Mouse (Mus musculus) spleen, postnatal 10 days (tissue): ENCODE data around the gene Spry2.

ENCODE experiments used
- DNase-seq, 2 experiments: peaks; one replicate each; pipeline ENCODE4 v3.0.0; 2021 to 2022; ENCODE audit warnings: low spot score in 2 of 2

The Spry2 gene

GRCm38 (mm10) chr14:105892941-105893622, 3.5 kb downstream of the Spry2 start:
- DNase-seq: no peak

- DNase-seq: no peak
These were observed 5.9 kb downstream of the Spry2 start for GRCm38 (mm10) chr14:105890516-105891231.

- no peak for DNase-seq
These were observed 9.8 kb downstream of the Spry2 start for GRCm38 (mm10) chr14:105886643-105887374.

- no peak for DNase-seq
These were observed 11.4 kb downstream of the Spry2 start for GRCm38 (mm10) chr14:105885249-105885648.

GRCm38 (mm10) chr14:105883215-105883614, 13.4 kb downstream of the Spry2 start:
- DNase-seq: no peak

GRCm38 (mm10) chr14:105878359-105878758, 18.3 kb downstream of the Spry2 start:
- DNase-seq: no peak

GRCm38 (mm10) chr14:105876375-105876774, 20.2 kb downstream of the Spry2 start:
- no peak for DNase-seq

GRCm38 (mm10) chr14:105870370-105870936, 26.2 kb downstream of the Spry2 start:
- DNase-seq: no peak

- no peak for DNase-seq
These were observed 31.2 kb downstream of the Spry2 start for GRCm38 (mm10) chr14:105865381-105865938.

GRCm38 (mm10) chr14:105862199-105862598, 34.4 kb downstream of the Spry2 start:
- no peak for DNase-seq

- DNase-seq: no peak
These were observed 35.7 kb downstream of the Spry2 start for GRCm38 (mm10) chr14:105860920-105861319.

- no peak for DNase-seq
These were observed 36.3 kb downstream of the Spry2 start for GRCm38 (mm10) chr14:105860276-105860675.

GRCm38 (mm10) chr14:105859876-105860275, 36.7 kb downstream of the Spry2 start:
- no peak for DNase-seq

GRCm38 (mm10) chr14:105859368-105859767, 37.3 kb downstream of the Spry2 start:
- no peak for DNase-seq

GRCm38 (mm10) chr14:105858935-105859334, 37.7 kb downstream of the Spry2 start:
- no peak for DNase-seq

- DNase-seq: no peak
These were observed 45.1 kb downstream of the Spry2 start for GRCm38 (mm10) chr14:105851359-105852067.
